Mouse (Mus musculus) midbrain, postnatal 0 days (tissue): ENCODE measurements at regions not wholly inside any gene's neighbourhood (a gene's known extent, or its start where the extent isn't known, plus 50 kb on each side); places are given as distances from the start of the nearest gene placed in this dataset.

Source experiments
- ATAC-seq: fragments of 200-750 bp; cut with Nextera tagmentation; 2 replicates; pipeline ENCODE4 v1.8.0; 2017; ENCODE audit warnings: moderate number of reproducible peaks, mild to moderate bottlenecking, moderate TSS enrichment, moderate library complexity; ENCODE audit not compliant: low FRiP score
- DNase-seq: peaks from one replicate; pipeline ENCODE4 v3.0.0-alpha.2; 2015; ENCODE audit warnings: low spot score
- H3K27ac ChIP-seq: fragments of 300-500 bp; sonication (generic); 2 replicates; pipeline ENCODE4 v1.5.1; 2014; ENCODE audit warnings: low read depth, mild to moderate bottlenecking, low read length, mixed read lengths
- H3K27me3 ChIP-seq: fragments of 300-500 bp; sonication (generic); 2 replicates; pipeline ENCODE4 v1.6.1; 2014; ENCODE audit warnings: low read length, control low read depth, mixed read lengths; ENCODE audit not compliant: insufficient read depth
- H3K36me3 ChIP-seq: fragments of 300-500 bp; sonication (generic); 2 replicates; pipeline ENCODE4 v1.6.1; 2014; ENCODE audit warnings: low read length, control low read depth, mixed read lengths; ENCODE audit not compliant: insufficient read depth
- H3K4me1 ChIP-seq: fragments of 300-500 bp; sonication (generic); 2 replicates; pipeline ENCODE4 v1.6.1; 2014; ENCODE audit warnings: mild to moderate bottlenecking, control low read depth, antibody characterized with exemption, low read length, mixed read lengths; ENCODE audit not compliant: insufficient read depth
- H3K4me2 ChIP-seq: fragments of 300-500 bp; sonication (generic); 2 replicates; pipeline ENCODE4 v1.6.1; 2014; ENCODE audit warnings: low read depth, mild to moderate bottlenecking, low read length, mixed read lengths; ENCODE audit not compliant: poor library complexity, severe bottlenecking
- H3K4me3 ChIP-seq: fragments of 300-500 bp; sonication (generic); 2 replicates; pipeline ENCODE4 v1.5.1; 2014; ENCODE audit warnings: low read depth, mild to moderate bottlenecking, low read length, moderate library complexity
- H3K9ac ChIP-seq: fragments of 300-500 bp; sonication (generic); replicated peaks from 2 replicates; pipeline ENCODE4 v1.6.1; 2014; ENCODE audit warnings: mild to moderate bottlenecking, low read length, moderate library complexity, mixed read lengths; ENCODE audit not compliant: poor library complexity, severe bottlenecking
- H3K9me3 ChIP-seq: fragments of 300-500 bp; sonication (generic); 2 replicates; pipeline ENCODE4 v1.6.1; 2016; ENCODE audit warnings: low read length, control low read depth
- CTCF ChIP-seq: IDR thresholded peaks from 2 replicates; pipeline ENCODE4 v1.5.1; 2016; ENCODE audit warnings: antibody characterized with exemption, mild to moderate bottlenecking
- WGBS: fragments of 180-500 bp; shearing (Covaris S2); extraction: QIAGEN DNeasy Blood & Tissue Kit; methylation state at CpG from one replicate; pipeline ENCODE4 v1.1.7; 2014; 5-methylcytosine and 5-hydroxymethylcytosine counted together

- Histone ChIP-seq H3K4me2 (no peak overlapping the region), H3K27ac (no peak overlapping the region), H3K4me1 (no peaks in the 10 kb centered on the region), H3K36me3 (no peaks in the 10 kb centered on the region), H3K9ac (no peak overlapping the region), H3K27me3 (no peaks in the 10 kb centered on the region), H3K4me3 (no peak overlapping the region), H3K9me3 (no peaks in the 10 kb centered on the region)
- 85% methylated on average over 8 of the region's 8 CpGs for WGBS
- no peak for TF ChIP-seq CTCF
- DNase-seq = no peak
- no peak for ATAC-seq
Observed at GRCm38 (mm10) chr15:25557566-25557965, 64.8 kb upstream of the Myo10 start.

GRCm38 (mm10) chr15:25558240-25558639 lies 64.1 kb upstream of the Myo10 start:
- Histone ChIP-seq H3K4me2 (no peak overlapping the region), H3K27me3 (no peaks in the 10 kb centered on the region), H3K4me1 (no peaks in the 10 kb centered on the region), H3K9me3 (no peaks in the 10 kb centered on the region), H3K27ac (no peak overlapping the region), H3K9ac (no peak overlapping the region), H3K4me3 (no peak overlapping the region), H3K36me3 (no peaks in the 10 kb centered on the region)
- 77% methylated on average over 7 of the region's 7 CpGs for WGBS
- no peak for TF ChIP-seq CTCF
- DNase-seq = no peak
- ATAC-seq = no peak

DNA sequence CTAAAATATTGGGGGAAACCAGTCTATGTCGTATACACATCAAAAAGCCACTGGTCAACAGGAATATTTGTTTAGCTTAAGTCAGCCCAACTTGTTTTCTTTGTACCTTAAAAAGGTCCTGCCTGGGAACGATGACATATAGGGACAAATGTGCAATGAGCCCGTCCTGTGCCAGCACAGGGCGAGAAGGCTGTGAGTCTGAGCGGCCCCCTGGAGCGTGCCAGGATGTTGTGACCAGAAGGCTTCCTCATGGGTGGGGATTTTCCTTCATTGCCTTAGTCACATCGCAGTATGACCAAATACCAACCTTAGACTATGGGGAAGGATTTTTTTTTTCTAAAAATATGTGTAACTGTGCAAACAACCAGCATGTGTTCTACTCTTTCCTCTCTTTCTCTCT lies 58.7 kb upstream of the Myo10 start:
- Histone ChIP-seq H3K4me1 (no peaks in the 10 kb centered on the region), H3K4me2 (no peak overlapping the region), H3K9ac (no peak overlapping the region), H3K4me3 (no peak overlapping the region), H3K36me3 (no peaks in the 10 kb centered on the region), H3K27ac (no peak overlapping the region), H3K9me3 (no peaks in the 10 kb centered on the region), H3K27me3 (no peaks in the 10 kb centered on the region)
- DNase-seq (no peak), ATAC-seq (no peak)
- WGBS = 80% methylated on average over 7 of the region's 7 CpGs
- no peak for TF ChIP-seq CTCF

GRCm38 (mm10) chr15:25572495-25572894 lies 49.8 kb upstream of the Myo10 start:
- Histone ChIP-seq H3K27ac (no peak overlapping the region), H3K9me3 (no peaks in the 10 kb centered on the region), H3K4me1 (no peaks in the 10 kb centered on the region), H3K27me3 (no peaks in the 10 kb centered on the region), H3K36me3 (no peaks in the 10 kb centered on the region), H3K4me3 (no peak overlapping the region), H3K4me2 (no peak overlapping the region), H3K9ac (no peak overlapping the region)
- 53% methylated on average over 6 of the region's 6 CpGs for WGBS
- ATAC-seq = peak; percentile 47; the same call in 1 of the 2 replicates
- no peak for DNase-seq
- TF ChIP-seq CTCF = no peak
